Mouse (Mus musculus) lung, postnatal 14 days (tissue): Measurements from ENCODE around the gene Raly.

ENCODE experiments used
- DNase-seq: peaks from one replicate; pipeline ENCODE4 v3.0.0; 2021

The Raly gene

GRCm38 (mm10) chr2:154790656-154791483 is at the start of gene Raly, which contains the start of gene a:
Gene Raly (plus strand): TSS chr2:154791096.
Gene a (plus strand): TSS chr2:154791402.
- peak; percentile 97 for DNase-seq

DNA sequence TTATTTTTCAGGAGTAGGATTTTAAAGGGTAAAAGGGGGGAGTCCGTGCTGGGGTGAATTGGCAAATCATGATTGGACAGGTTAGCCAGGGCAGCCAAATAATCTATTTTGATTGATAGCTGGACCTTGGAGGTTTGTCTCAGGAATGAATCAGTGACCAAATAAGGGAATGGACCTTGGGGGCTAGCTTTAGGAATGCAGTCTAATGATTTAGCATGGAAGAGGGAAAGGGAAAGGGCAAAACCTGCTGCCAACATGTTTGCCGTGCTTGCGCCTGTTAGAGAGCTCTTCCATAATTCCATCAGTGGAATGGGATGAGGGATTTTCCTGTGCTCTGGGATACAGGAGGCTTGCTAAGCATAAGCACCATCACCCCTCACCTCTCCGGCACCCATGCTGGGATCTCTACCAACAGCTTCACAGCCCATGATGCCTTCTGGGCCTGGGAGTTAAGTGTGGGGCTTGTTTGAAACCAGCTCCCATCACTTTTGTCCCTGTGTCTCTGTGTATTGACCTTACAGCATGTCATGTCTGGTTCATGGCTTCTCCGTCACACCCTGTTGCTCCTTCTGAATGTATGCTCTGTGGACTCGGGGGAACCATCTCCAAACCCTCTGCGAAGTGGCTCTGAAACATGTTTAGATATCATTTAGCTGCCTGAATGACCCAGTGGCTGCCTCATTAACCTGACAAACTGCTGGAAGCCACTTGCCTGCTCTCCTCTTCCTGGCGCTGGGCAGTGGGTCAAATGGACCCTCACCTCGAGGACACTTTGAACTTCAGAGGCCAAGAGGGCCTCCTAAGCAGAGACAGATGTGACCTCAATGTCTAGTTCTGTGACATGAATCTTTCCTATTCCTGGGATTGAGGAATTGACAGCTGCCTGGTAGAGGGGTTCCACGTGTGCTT is 47.7 kb upstream of the Raly start:
- DNase-seq = no peak

DNA sequence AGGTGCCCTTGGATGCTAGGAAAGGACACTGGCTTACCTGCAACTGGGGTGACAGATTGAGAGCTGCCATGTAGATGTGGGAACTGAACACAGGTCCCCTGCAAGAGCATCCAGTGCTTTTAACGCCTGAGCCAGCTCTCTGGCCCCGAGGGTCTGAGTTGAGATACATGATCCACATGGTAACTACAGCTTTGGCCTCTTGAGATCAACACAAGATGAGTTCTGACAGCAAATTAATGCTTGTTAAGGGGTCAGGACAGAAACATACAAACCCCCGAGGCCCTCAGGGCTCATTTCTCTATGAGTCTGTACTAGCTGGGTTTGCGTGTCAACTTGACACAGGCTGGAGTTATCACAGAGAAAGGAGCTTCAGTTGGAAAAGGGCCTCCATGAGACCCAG is 47.0 kb upstream of the Raly start:
- no peak for DNase-seq

- no peak for DNase-seq
Measured at GRCm38 (mm10) chr2:154748383-154748782, 42.5 kb upstream of the Raly start.

DNA sequence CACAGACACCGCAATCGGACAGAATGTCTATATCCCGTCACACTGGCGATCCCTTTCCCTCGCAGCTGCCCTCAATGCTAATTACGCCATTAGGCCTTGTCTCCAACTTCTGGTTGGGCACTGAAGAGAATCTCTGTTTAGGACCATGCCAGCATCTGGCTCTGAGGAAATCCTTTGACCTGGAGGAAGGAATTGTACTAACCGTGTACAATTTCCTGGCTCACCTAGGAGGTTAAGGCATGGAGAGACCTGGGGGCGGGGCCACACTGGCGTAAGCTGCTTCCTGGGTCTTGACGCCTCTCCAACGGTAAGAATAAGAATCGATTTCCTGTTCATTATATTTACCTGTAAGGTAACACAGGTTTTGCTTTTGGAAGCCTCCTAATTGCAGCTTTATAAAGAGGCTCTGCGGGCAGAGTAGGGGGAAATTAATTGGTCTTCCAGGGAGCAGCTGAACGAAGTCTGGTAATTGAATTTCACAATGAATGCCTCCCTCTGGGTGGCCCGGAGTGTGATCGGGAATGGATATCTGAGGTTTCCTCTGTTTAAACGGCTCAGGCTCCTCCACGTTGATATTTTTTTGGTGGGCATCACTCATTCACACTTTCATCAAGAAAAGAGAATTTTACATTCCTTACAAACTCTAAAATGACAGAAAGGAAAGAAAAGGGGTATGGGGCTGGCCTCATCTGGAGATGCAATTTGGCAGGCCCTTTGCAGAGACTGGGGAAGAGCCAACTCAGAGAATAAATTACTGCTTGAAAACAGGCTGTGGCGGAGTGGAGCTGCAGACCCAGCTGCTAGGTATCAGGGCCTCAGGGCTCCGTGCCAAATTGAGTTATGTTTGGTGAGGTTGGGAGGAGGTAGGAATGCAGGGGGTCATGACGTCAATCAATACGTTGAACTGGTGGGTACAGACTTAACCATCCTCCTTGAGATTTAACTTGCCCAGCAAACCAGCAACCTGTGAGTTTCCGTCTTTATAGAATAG is 41.6 kb upstream of the Raly start:
- DNase-seq = no peak

GRCm38 (mm10) chr2:154751924-154752323 is 39.0 kb upstream of the Raly start:
- DNase-seq = no peak

- no peak for DNase-seq
Measured at GRCm38 (mm10) chr2:154754068-154754560, 36.8 kb upstream of the Raly start.

GRCm38 (mm10) chr2:154755791-154756190 is 35.1 kb upstream of the Raly start:
- DNase-seq = no peak

GRCm38 (mm10) chr2:154757691-154758090 is 33.2 kb upstream of the Raly start:
- no peak for DNase-seq

DNA sequence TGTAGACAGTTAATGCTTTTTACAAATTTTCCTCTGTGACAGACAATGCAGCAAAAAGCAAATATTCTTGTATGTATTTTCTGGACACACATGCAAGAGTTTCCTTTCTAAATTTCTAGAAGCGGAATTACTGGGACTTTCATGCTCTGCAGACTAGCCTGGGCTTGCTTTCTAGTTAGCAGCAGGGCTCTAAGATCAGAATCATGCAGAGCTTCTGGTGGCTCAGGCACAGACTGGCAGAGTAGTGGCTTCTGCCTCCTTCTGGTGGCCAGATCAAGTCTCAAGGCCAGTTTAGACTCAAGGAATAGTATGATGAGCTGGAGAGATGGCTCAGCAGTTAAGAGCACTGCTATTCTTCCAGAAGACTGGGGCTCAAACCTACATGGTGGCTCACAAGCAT is 32.4 kb upstream of the Raly start:
- no peak for DNase-seq

- no peak for DNase-seq
Measured at GRCm38 (mm10) chr2:154763226-154763625, 27.7 kb upstream of the Raly start.

- no peak for DNase-seq
Measured at GRCm38 (mm10) chr2:154764828-154765497, 25.9 kb upstream of the Raly start.

GRCm38 (mm10) chr2:154765554-154766008 is 25.3 kb upstream of the Raly start:
- no peak for DNase-seq

- DNase-seq = no peak
Measured at GRCm38 (mm10) chr2:154767051-154767450, 23.8 kb upstream of the Raly start.

DNA sequence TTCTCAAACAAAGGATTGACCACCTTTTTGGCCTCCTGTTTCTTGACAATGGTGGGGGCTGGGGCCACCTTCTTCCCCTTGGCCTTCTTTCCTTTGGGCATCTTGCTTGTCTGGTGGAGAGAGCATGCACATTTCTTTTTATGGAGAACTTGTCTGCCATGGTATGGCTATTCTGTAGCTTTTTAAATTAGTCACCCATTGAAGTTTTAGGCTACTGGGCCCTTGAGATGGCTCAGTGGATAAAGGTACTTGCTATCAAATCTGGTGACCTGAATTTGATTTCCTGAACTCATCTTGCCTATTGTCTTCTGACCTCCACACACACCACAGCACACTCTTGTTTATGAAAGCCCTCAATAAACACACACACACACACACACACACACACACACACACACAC is 21.0 kb upstream of the Raly start, which contains the start of gene Gm14214:
TSS of gene Gm14214 (minus strand) at position 101 of the 400 bp plus-strand sequence.
- no peak for DNase-seq

- DNase-seq = no peak
Measured at GRCm38 (mm10) chr2:154771604-154772003, 19.3 kb upstream of the Raly start.

GRCm38 (mm10) chr2:154774032-154774431 is 16.9 kb upstream of the Raly start:
- no peak for DNase-seq

GRCm38 (mm10) chr2:154776496-154776895 is 14.4 kb upstream of the Raly start:
- DNase-seq = no peak

DNA sequence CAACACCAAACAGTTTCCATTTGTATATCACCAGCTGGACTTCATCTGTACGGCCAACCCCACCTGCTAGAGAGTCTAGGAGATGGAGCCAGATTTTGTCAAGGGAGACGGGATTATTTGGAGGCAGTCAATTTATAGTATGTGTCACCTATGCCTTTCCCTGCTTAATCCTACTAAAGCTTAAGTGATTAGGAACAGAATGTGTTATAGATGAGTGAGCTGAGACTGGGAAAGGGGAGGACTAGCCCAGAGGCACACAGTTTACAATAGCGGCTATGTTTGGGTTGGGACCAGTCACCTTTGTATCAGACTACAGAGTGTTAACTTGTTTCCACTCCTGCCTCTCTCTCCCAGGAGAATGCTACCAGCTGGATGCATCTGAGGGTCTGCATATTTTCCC is 11.2 kb upstream of the Raly start:
- no peak for DNase-seq

DNA sequence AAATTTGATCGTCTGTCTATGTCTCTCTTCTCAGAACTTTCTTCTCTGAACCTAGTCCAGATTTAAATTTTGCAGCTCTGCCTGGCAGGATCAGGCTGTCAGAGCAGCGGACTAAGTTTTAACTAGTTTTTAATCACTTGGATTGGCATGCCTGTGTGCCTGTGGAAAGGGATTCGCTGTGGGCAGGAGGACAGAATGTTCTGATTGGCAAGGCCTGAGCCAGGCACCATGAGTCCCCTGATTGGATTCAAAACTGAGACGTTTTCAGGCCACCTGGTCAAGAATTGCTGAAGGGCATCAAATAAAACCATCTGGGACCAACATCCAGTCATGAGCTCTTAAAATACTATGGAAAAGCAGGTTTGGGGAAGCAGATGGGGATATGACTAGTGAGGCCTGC is 8.5 kb upstream of the Raly start:
- no peak for DNase-seq

GRCm38 (mm10) chr2:154782856-154783650 is 7.8 kb upstream of the Raly start:
- DNase-seq = no peak
